Mouse (Mus musculus): ENCODE data around the gene Babam2.

Babam2 gene

DNA sequence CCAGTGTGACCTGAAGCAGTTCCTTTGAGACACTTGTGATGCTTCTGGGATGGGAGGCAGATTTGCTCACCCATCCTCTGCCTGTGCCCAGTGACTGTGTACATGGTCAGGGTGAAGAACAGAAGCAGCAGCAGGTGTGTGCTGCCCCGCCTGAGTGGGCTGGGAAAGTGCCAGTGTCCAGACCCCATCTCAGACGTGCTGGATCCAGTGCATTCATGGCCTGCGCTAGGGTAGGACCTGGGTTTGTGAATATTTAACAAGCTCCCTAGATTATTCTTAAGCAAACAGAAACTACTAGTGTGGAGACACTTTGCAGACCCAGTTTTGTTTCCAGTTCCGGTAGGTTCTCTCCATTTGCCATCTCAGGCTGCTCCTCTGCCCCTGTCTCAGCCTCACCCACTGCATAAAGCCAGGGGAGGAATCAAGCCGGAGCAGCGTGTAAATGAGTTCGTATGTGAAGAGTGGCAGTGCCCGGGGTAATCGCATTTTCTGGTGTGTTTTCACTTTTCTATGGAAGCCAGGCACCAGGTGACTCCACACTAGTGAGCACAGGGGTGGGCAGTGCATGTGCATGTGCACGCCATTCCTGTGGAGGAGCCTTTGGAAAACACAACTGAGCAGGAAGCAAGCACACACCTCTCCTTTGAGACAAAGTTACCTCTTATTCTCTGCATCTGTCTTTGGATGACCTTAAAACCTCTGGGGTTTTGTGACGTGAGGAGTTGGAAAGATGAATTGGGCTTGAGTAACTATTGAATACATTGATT, 290.2 kb downstream of the Babam2 start:
- no peak for DNase-seq (ENCODE audit: low spot score)

DNA sequence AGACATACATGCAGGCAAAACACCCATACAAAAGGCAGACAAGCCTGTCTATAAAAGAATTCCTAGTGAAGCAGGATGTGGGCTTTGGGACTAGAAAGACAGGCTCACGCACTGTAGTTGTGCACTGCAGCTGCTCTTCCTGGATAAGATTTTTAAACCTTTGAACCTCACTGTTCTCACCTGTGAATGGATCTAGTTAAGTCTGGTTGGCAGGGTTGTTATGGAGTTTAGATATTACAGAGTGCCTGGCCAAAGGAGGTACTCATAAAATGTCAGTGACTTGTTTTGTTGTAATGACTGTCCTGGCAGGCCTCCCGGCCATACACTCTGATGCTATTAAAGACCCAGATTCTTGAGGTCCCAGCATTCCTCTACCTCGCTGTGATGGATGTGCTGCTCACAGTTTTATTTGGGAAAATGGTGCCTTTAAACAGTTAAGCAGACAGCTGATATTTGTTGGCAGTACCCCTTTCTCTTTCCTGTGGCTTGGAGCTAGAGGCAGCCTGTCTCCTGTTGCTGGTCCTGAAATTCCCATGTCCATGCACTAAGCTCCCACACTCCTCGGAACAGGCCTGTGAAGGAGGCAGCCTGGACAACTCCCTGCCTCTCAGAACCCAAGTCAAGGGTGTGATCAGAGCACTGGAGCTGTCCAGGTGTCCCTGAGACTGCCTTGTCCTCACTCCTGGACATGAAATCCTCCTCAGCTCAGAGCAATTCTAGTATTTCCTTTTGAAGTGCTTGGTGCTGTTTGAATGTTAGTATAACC, 299.9 kb downstream of the Babam2 start:
- no peak for DNase-seq (ENCODE audit: low spot score)

DNA sequence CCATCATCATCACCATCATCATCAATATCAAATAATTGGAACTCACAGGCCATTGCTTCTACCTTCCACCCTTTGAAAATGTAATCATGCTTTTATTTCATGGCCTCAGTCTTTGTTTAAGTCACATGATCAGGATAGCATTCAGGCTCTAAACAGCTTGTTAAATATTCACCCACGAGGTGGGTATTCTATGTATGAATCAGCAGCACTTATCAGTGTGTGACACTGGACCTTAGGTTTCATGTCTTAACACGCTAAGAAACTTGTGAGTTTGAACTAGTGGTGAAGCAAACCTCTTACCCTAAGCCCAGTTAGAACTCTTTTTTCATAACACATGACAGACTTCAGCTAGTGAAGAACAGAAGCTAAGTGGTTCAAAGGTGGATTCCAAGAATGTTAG, 301.3 kb downstream of the Babam2 start:
- no peak for DNase-seq (ENCODE audit: low spot score)

DNA sequence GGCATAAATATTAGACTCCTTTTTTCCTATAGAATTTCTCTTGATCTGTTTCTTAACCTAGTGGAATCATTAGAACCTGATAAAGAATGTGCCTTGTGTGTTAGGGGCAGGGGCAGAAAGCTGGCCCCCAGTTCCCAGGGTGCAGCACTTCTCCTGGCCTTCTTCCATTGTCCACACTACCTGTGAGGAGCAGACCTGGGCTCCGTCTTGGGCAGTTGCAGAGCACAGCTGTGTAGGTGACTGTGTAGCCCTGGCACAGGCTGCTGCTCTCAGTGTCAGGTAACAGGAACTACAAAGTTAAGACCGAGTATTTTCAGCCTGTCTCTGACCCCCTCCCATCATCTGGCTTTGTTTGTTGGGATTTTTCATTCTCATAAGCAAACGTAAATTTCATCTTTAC, 302.6 kb downstream of the Babam2 start:
- no peak for DNase-seq (ENCODE audit: low spot score)

DNA sequence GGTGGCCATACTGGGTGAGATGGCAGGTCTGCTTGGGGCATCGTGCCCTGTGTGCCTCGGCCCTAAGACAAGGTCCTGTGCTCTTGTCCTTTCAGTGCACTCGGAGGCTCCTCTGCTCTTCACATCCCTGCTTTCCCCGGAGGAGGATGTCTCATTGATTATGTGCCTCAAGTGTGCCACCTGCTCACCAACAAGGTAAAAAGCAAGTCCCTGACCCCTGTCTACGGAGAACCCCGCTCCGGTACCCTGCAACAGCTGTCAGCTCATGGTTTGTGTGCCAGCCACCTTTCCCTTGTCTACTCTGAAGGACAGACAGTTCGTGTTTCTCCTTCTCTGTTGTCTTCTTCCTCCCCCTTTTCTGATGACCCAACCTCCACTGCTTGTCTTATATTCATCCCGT, 303.8 kb downstream of the Babam2 start:
- no peak for DNase-seq (ENCODE audit: low spot score)

DNA sequence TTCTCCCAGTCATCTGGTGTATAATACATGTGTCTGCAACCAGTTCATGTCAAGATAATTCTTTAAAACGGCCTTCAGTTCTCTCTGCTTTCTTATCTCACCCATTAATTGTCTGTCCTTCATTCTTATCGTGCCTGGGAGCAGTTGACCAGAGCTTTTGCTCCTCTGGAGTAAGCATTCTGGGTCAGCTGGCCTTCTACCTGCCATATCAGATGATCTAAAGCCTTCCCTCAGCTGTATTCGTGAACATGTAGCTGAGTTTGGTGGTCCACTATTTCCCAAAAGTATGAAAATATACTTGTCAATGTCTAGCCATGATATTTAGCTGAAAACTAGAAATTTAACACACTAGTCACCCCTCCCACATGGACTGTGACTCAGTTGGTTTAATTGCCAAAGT, 304.3 kb downstream of the Babam2 start:
- no peak for DNase-seq (ENCODE audit: low spot score)

DNA sequence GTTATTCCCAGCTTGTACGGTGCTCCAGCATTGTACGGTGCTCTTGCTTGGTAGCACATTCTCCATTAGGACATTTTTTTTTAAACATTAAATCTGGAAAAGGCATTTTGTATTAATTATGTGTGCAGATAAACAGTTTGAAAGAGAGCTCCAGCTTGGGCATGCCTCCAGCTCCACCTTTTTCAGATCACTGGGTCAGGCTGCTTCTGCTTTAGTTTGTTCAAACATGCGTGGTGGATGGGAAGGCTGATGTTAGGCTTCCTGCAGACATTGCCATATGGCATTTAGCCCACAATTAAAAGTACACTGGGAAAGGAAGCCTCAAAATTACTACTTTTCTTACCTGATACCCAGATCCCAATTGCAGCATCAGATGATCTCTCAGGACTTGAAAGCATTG, 310.9 kb downstream of the Babam2 start:
- DNase-seq (ENCODE audit: low spot score): no peak

DNA sequence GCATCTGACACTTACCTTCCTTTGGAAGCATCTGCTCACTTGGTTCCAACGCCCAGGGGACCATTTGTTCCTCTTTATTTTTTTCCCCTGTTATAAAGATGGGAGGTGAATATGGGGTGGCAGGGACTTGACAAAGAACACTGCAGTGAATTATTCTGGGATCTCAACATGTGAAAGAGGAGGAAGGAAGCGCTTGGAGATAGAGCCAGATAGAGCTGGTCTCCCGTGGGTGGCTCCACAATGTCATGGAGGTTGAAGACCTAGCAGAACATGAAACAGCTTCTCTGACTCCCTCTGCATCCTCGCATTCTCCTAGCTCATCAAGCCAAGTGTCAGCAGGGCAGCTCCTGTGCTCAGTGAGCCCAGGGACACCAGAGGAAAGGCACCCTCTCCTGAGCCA, 312.6 kb downstream of the Babam2 start:
- DNase-seq (ENCODE audit: low spot score): no peak

DNA sequence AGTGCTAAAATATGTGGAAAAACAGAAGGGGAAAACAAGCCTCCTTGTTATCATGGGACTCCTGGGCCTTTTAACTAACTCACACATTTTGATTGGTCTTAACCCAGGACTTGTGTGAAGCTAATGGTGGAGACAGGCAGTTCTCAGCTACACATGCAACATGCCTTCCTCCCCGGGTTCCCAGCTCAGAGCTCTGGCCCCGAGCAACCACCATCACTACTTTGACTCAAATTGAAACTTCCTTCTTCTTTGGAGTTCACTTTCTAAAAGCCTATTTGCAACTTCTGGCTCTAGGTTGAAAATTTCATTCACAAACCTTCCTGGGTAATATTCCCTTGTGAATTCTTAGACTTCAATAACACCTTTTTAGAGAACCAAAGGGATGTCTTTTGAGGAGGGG, 315.6 kb downstream of the Babam2 start:
- no peak for DNase-seq (ENCODE audit: low spot score)

DNA sequence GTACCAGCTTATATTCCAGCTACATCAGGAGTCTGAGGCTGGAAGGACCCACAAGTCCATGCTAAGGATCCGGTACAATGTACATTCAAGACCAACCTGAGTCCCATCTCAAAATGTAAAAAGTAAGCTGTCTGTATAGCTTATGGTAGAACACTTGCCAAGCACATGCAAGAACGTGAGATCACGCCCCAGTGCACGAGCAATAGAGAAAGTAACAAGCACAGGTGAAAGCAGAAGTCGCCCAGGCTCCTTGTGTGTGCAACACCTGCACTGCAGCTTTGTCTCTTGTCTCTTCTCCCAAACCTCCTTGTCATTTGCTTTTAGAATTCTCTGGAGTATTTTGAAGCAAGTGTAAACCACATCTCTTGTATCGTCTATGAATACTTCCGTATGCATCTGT, 317.3 kb downstream of the Babam2 start:
- DNase-seq (ENCODE audit: low spot score): no peak

DNA sequence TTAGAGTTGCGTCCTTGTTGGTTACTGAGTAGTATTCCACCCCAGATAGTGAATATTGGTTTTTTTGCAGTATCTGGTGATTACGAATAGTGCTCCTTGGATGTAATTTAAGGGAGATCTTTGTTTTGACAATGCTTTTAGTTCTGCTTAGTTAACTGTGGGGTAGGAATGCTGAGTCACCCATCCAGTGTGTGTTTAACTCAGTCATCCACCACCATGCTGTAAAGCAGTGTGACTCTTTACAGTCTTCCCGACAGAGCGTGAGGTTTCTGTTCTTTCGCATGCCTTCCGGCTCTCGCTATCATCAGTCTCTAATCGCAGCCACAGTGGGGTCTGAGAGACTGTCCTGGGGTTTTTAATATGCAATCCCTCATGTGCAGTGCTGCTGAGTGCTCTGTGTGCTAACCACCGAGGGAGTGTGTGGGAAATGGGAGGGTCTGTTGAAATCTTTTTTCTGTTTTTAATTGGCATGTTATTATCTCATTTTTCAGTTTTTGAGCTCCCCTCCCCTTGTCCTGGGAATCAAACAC, 318.5 kb downstream of the Babam2 start:
- DNase-seq (ENCODE audit: low spot score): no peak

DNA sequence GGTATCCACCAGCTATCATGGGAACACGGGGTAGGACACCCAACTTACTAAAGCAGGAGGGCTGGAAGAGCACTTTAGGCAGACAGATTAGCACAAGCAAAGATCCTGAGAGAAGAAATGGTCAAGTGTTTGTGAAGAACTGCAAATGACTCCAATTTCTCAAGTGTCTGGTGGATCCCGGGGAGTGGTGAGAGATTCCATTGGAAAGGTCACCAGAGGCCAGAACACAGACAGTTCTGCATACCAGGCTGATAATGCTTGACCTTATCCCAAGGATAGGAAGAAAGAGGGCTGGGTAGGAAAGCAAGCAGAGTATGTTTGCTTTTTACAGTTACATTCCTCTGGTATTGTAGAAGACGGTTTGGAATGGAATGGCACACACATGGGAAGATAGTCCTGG, 320.2 kb downstream of the Babam2 start:
- no peak for DNase-seq (ENCODE audit: low spot score)

DNA sequence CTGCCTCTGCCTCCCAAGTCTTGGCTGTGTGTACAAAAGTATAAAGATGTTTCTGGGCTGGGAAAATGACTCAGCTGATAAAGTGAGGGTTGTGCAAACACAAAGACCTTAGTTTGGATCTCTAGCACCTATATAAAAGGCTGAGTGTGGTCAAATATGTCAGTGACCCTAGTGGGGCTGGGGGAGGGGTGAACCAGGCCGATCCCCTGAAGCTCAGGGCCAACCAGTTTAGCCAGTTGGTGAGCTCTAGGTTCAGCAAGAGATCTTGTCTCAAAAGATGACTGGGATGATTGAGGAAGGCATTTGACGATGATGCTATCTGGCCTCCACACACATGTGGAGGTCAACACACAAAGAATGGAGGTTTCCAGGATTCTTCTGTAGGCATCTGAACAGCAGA, 320.8 kb downstream of the Babam2 start:
- DNase-seq (ENCODE audit: low spot score): no peak

DNA sequence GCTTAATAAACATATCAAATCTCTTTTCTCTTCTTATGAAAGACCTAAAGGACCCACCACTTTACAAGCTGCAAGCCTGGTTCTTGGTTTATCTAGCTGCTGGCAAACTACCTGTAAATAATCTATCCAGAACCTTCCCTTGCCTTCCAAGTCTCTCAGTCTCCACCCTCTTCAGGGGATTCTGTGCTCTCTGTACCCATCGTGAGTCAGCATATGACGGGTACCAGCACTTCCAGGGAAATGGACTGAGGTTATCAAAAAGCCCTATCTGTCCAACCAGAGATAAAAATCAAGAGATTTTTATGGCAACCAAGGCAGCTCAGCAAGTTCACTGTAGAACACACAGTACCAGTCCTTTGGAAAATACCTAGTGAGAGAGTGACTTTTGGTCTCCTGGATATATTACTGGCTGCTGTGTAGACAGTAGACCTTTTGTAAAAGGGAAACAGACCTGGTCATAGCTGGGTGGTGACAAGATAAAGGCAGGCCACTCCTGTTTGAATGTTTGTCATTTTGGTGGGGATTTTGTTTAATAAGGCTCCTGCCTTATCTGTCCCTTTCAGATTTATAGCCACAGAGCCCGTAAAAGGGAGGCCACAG, 332.4 kb downstream of the Babam2 start:
- no peak for DNase-seq (ENCODE audit: low spot score)

DNA sequence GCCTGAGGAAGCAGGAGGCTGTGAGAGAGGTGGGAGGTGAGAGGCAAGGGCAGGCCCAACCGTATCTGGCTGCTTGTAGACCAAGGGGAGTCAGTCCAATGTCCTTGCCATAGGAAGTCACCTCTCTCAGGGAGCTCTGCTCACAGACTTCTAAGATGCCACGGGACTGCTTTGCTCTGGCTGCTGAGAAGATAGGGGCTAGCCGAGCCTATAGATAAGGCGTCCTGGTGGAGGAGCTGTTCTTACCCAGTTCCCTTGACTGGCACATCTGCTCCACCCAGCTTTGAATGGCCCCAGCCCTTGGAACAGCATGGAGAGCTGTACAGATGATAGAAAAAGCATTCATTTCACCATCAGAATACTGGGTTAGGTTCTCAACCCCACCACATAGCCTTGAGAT, 335.7 kb downstream of the Babam2 start:
- DNase-seq (ENCODE audit: low spot score): no peak

DNA sequence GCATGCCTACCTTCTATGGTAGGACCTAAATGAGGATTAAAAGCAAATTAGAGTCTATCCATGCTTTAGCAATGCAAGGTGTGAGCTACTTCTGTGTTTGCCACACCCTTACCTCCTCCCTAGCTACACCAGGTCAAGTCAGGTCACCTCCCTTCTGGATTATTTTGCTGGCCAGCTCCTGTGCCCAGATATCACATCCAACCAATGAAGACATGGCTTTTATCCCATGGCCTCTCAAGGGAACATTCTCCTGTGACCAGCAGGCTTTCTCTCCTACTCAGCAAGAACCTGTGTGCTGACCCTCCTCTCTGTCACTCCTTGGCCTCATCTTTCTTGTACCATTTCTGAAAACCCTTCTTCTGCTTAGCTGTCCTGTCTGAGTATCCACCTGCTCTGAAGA, 336.1 kb downstream of the Babam2 start:
- no peak for DNase-seq (ENCODE audit: low spot score)

DNA sequence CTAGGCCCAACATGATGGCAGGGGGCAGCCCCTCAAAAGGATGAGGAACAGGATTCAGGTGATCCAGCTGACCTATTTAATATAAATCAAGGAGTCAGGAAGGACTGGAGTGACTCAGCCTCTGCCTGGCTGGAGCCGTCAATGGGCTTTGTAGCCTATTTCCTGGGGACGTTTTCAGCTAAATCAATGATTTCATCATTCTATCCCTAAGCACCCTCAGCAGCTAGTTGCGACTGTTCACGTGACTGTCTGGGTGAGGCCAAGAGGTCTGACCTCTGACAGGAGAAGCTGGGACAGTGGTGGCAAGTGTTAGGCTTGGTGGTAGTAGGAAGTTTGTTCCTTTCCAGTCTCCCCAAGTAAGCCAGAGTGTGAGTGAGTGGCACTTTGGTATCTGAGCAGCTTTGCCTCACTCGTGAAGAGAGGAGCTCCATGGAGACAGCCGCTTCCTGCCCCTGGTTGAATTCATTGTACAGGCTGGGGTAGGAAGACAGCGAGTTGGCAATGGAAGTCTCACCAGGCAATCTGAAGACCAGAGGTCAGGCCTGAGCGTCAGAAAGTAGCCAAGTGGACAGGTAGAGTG, 337.1 kb downstream of the Babam2 start:
- DNase-seq (ENCODE audit: low spot score): no peak

DNA sequence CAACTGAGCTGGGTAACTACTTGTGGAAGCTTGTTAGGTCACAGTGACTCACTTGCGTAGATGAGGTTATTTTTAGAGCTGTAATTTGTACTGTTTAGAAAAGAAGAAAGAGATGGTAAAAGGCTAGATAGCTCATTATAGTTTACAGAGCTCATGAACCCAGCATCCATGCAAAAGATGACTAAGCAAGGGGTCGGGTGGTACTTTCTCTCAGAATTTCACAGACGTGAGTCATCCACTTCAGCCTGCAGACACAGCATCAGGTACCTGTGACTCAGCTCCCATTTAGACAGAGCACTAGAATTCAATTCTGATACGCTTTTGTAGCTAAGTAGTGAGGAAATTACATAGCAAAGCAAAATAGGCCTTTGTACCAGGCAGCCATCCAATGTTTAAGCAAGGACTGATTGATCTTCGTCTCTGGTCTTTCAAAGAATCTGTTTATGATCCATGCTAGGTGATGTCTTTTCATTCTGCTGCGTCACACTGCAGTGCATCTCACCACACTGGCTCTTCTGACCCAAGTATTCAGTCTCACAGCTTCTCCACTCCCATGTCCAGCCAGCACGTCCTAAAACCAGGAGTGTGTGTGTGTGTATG, 338.3 kb downstream of the Babam2 start:
- DNase-seq (ENCODE audit: low spot score): no peak

DNA sequence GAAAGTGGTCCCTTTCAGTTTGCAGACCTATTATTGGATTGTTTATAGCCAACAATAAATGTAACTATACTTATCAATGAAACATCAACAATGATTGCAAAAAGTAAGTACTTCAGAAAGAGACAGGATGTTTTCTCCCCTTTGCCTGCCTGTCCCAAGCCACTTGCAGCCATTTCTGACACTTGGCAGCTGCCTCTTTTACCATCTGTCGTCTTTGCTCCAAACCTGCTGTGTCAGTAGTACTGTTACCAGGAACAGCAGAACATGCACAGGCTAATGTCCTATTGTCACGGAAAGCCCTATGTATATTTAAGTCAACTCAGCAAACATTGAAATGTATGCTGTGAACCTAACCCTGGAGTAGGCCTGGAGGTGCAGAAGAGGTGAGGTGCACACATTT, 339.4 kb downstream of the Babam2 start:
- DNase-seq (ENCODE audit: low spot score): no peak

DNA sequence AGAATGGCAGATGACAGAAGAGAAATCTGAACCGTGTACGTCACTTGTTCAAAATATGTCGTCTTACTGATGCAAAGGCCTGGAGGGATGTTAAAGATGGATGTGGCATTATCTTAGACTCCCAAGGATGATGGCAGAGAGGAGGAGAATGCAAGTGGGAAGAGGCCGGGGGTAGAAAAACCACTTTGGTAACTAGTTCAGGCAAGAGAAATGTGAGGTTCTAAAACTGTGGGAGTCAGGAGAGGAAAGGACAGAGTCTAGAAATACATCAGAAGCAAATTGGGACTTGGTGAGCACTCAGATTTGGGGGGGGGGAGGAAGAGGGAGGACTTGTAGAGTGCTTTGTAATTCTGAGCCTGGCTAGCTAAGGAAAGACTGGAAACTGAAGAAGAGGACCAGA, 340.1 kb downstream of the Babam2 start:
- no peak for DNase-seq (ENCODE audit: low spot score)

DNA sequence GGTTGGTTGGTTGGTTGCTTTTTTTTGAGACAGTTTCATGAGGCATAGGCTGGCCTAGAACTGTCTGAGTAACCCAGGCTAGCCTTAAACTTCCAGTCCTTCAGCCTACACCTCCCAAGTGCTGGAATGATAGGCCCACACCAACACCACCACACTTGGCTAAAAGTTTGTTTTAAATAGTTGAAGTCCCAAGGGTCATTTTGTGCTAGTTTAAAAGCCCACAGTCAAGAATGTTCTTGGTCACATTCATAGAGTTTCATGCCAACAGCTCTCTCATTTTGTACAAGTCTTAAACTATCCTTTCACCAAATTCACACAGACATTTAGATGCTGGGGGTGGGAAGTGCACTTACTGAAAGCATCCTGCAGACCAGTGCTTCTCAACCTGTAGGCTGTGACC, 341.5 kb downstream of the Babam2 start:
- no peak for DNase-seq (ENCODE audit: low spot score)

DNA sequence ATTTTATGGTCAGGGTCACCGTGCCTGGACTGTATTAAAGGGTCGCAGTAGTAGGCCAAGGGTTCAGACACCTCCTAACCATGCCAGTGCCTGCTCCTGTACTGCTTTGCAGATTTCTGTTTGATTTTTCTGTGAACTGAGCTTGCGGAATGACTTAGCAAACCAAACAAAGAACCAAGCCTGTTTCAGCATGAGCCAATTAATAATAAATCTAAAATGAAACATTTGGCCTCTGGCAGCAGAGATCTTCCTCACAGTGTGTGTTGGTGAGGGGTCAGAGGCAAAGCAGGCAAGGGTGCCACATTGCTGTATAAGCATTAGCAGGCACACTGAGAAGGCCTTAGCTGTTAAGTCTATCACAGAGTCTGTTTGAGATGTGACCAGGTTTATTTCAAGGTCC, 342.0 kb downstream of the Babam2 start:
- no peak for DNase-seq (ENCODE audit: low spot score)

Data from c-Kit-positive CD71-positive TER-119-positive erythroid progenitor cells, embryonic 14.5 days (primary cell).